Mouse (Mus musculus) stomach, postnatal 0 days (tissue): ENCODE data around the gene Abhd16a. TPM values are rescaled to one million over a fixed set of nuclear protein-coding genes. Genes with fewer than 3 reads are reported as not detected.

Source experiments
- ATAC-seq: fragments of 200-750 bp; cut with Nextera tagmentation; 2 replicates; pipeline ENCODE4 v1.8.0; 2017; ENCODE audit not compliant: low FRiP score, low TSS enrichment
- DNase-seq: peaks from one replicate; pipeline ENCODE4 v3.0.0-alpha.2; 2016; ENCODE audit warnings: low spot score
- H3K27ac ChIP-seq: fragments of 300-500 bp; sonication (generic); replicated peaks from 2 replicates; pipeline ENCODE4 v1.5.1; 2014; ENCODE audit warnings: mild to moderate bottlenecking, control low read depth
- H3K27me3 ChIP-seq: fragments of 300-500 bp; sonication (generic); 2 replicates; pipeline ENCODE4 v1.6.1; 2014; ENCODE audit warnings: low read length; ENCODE audit not compliant: control insufficient read depth, insufficient read depth
- H3K36me3 ChIP-seq: fragments of 300-500 bp; sonication (generic); 2 replicates; pipeline ENCODE4 v1.6.1; 2014; ENCODE audit warnings: low read length, mixed read lengths; ENCODE audit not compliant: control insufficient read depth, insufficient read depth
- H3K4me1 ChIP-seq: fragments of 300-500 bp; sonication (generic); replicated peaks from 2 replicates; pipeline ENCODE4 v1.6.1; 2014; ENCODE audit warnings: antibody characterized with exemption; ENCODE audit not compliant: control insufficient read depth, insufficient read depth
- H3K4me2 ChIP-seq: fragments of 300-500 bp; sonication (generic); replicated peaks from 2 replicates; pipeline ENCODE4 v1.6.1; 2014; ENCODE audit warnings: low read depth, mild to moderate bottlenecking, control low read depth, moderate library complexity
- H3K4me3 ChIP-seq: fragments of 300-500 bp; sonication (generic); 2 replicates; pipeline ENCODE4 v1.5.1; 2014; ENCODE audit warnings: low read depth, low read length, control low read depth
- H3K9ac ChIP-seq: fragments of 300-500 bp; sonication (generic); 2 replicates; pipeline ENCODE4 v1.6.1; 2014; ENCODE audit warnings: mild to moderate bottlenecking, low read length, control low read depth, mixed read lengths
- H3K9me3 ChIP-seq: fragments of 300-500 bp; sonication (generic); 2 replicates; pipeline ENCODE4 v1.6.1; 2016; ENCODE audit warnings: low read length; ENCODE audit not compliant: control insufficient read depth
- CTCF ChIP-seq: IDR thresholded peaks from 2 replicates; pipeline ENCODE4 v1.5.1; 2016; ENCODE audit warnings: antibody characterized with exemption, low read depth, mild to moderate bottlenecking, moderate library complexity
- EP300 ChIP-seq: optimal IDR thresholded peaks from 2 replicates; pipeline ENCODE3; 2016; ENCODE audit warnings: antibody characterized with exemption
- WGBS: fragments of 180-500 bp; shearing (Covaris S2); extraction: QIAGEN DNeasy Blood & Tissue Kit; methylation state at CpG from one replicate; pipeline ENCODE4 v1.1.7; 2014; 5-methylcytosine and 5-hydroxymethylcytosine counted together
- polyA plus RNA-seq: library from polyadenylated mRNA; unstranded; fragments of >200 nt; fragmentation: Nextera tagmentation; extraction: Ambion mirVana; gene quantifications from 2 replicates; pipeline ENCODE4 v1.2.1, GENCODE M21; 2015

Abhd16a gene
- polyA plus RNA-seq, 1 experiment from 2014 or later: 74.2 TPM

DNA sequence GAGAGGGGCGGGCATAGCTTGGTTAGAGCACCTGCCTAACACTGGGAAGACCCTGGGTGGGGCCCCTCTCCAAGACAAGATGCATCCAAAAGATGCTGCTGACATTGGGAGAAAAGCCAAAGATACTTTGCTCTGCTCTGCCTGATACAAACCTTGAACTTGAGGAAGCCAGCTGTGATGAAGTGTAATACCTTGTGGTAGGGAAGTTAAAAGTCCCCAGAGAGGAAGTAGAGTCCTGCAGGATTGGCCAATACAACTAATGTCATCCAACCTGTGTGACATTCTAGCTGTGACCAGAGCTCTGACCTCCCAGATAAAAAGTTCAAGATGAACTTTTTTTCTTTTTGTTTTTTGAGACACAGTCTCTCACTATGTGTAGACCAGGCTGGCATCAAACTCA, 36.0 kb downstream of the Abhd16a start:
- H3K9ac ChIP-seq: no peak overlapping the region
- no peaks in the 10 kb centered on the region for H3K9me3 ChIP-seq
- H3K4me3 ChIP-seq: no peak overlapping the region
- TF ChIP-seq EP300 (no peak), CTCF (no peak)
- ATAC-seq (no peak), DNase-seq (no peak)
- H3K4me1 ChIP-seq: peaks cover 3% of the 10 kb centered on the region; the same call in 1 of the 2 replicates
- WGBS: 87% methylated on average over 1 of the region's 1 CpGs
- H3K36me3 ChIP-seq: no peaks in the 10 kb centered on the region; the same call in 1 of the 2 replicates
- no peak overlapping the region for H3K4me2 ChIP-seq
- no peaks in the 10 kb centered on the region for H3K27me3 ChIP-seq
- peak overlapping the region; percentile 74 for H3K27ac ChIP-seq

GRCm38 (mm10) chr17:35125578-35125977, 36.5 kb downstream of the Abhd16a start:
- H3K27me3 ChIP-seq: no peaks in the 10 kb centered on the region
- no peaks in the 10 kb centered on the region for H3K9me3 ChIP-seq
- H3K27ac ChIP-seq: peak overlapping the region; percentile 87
- no peak for ATAC-seq
- peak; percentile 76 for DNase-seq
- peak overlapping the region; percentile 77 for H3K9ac ChIP-seq
- no peaks in the 10 kb centered on the region; the same call in none of the 2 replicates for H3K36me3 ChIP-seq
- peak overlapping the region; percentile 85 for H3K4me2 ChIP-seq
- TF ChIP-seq CTCF (no peak), EP300 (no peak)
- 11% methylated on average over 6 of the region's 6 CpGs for WGBS
- H3K4me1 ChIP-seq: peaks cover 3% of the 10 kb centered on the region; the same call in 1 of the 2 replicates
- H3K4me3 ChIP-seq: peak overlapping the region; percentile 61

GRCm38 (mm10) chr17:35126206-35126611, 37.1 kb downstream of the Abhd16a start, which contains the start of gene D17H6S53E:
D17H6S53E (plus strand) TSS chr17:35126373.
- peak within 1 kb of the TSS; percentile 85 for H3K4me2 ChIP-seq
- H3K9ac ChIP-seq: peak within 1 kb of the TSS; percentile 77
- no peaks in the 10 kb centered on the region for H3K27me3 ChIP-seq
- peak within 1 kb of the TSS; percentile 87 for H3K27ac ChIP-seq
- H3K4me3 ChIP-seq: peak within 1 kb of the TSS; percentile 61
- ATAC-seq: peak; percentile 63
- H3K36me3 ChIP-seq: no peaks in the 10 kb centered on the region; the same call in none of the 2 replicates
- no peaks in the 10 kb centered on the region for H3K9me3 ChIP-seq
- under 1% methylated on average over 34 of the region's 36 CpGs for WGBS
- peaks cover 3% of the 10 kb centered on the region; the same call in 1 of the 2 replicates for H3K4me1 ChIP-seq
- peak; percentile 90 for DNase-seq
- no peak for TF ChIP-seq EP300
- TF ChIP-seq CTCF: 0 out of 2 replicates have a peak, but pooled peaks have one; percentile 2

GRCm38 (mm10) chr17:35127017-35127416, 38.0 kb downstream of the Abhd16a start:
- peak overlapping the region; percentile 77 for H3K9ac ChIP-seq
- WGBS: 47% methylated on average over 13 of the region's 13 CpGs
- ATAC-seq (no peak), DNase-seq (no peak)
- peak overlapping the region; percentile 87 for H3K27ac ChIP-seq
- H3K4me3 ChIP-seq: peak overlapping the region; percentile 61
- peak overlapping the region; percentile 85 for H3K4me2 ChIP-seq
- H3K4me1 ChIP-seq: peaks cover 3% of the 10 kb centered on the region; the same call in 1 of the 2 replicates
- no peak for TF ChIP-seq CTCF
- TF ChIP-seq EP300: no peak
- no peaks in the 10 kb centered on the region for H3K27me3 ChIP-seq
- no peaks in the 10 kb centered on the region for H3K9me3 ChIP-seq
- no peaks in the 10 kb centered on the region; the same call in none of the 2 replicates for H3K36me3 ChIP-seq

DNA sequence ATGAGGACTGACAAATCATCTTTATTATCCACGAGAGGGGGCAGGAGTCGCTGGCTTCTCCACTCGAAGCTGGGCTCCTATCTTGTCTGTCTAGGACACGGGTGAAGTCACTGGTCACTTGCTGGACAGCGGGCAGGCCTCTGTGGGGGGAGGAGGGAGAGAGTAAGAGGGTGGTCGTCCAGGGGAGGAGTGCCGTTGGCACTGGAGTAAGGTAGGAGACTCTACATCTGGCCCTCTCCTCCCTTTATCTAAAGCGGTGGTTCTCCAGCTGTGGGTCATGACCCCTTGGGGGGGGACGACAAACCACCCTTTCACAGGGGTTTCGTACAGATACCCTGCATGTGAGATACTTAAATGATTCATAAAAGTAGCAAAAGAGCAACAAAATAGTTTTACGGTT, 39.9 kb downstream of the Abhd16a start:
- TF ChIP-seq CTCF (no peak), EP300 (no peak)
- H3K4me1 ChIP-seq: peaks cover 3% of the 10 kb centered on the region; the same call in 1 of the 2 replicates
- ATAC-seq: no peak
- no peak overlapping the region for H3K4me2 ChIP-seq
- WGBS: 73% methylated on average over 11 of the region's 11 CpGs
- DNase-seq: no peak
- H3K27me3 ChIP-seq: no peaks in the 10 kb centered on the region
- H3K4me3 ChIP-seq: no peak overlapping the region
- H3K36me3 ChIP-seq: no peaks in the 10 kb centered on the region; the same call in none of the 2 replicates
- H3K27ac ChIP-seq: no peak overlapping the region
- no peaks in the 10 kb centered on the region for H3K9me3 ChIP-seq
- H3K9ac ChIP-seq: no peak overlapping the region

GRCm38 (mm10) chr17:35131038-35131437, 42.0 kb downstream of the Abhd16a start:
- no peak for TF ChIP-seq CTCF
- no peak for TF ChIP-seq EP300
- no peak for DNase-seq
- 91% methylated on average over 8 of the region's 8 CpGs for WGBS
- Histone ChIP-seq H3K36me3 (no peaks in the 10 kb centered on the region; the same call in none of the 2 replicates), H3K27me3 (no peaks in the 10 kb centered on the region), H3K4me2 (no peak overlapping the region), H3K27ac (no peak overlapping the region), H3K9ac (no peak overlapping the region), H3K4me3 (no peak overlapping the region), H3K4me1 (peaks cover 3% of the 10 kb centered on the region; the same call in 1 of the 2 replicates), H3K9me3 (no peaks in the 10 kb centered on the region)
- ATAC-seq: no peak
